Mouse (Mus musculus) erythroid progenitor cell, adult 5-6 weeks (primary cell): Measurements from ENCODE around the gene Olfr823. TPM values are rescaled to one million over a fixed set of nuclear protein-coding genes. Genes with fewer than 3 reads are reported as not detected.
"Not testable (repeated sequence)": the region's sequence is repeated elsewhere in the genome, so short reads cannot be mapped to it uniquely, and the experiment has no call there.

Source experiments
- ATAC-seq: replicated peaks from 2 replicates; pipeline ENCODE4 v1.8.0; 2016; ENCODE audit warnings: moderate number of reproducible peaks, mild to moderate bottlenecking, moderate TSS enrichment, inconsistent platforms; ENCODE audit not compliant: poor library complexity, low FRiP score, severe bottlenecking
- total RNA-seq, 2 experiments: library from RNA; stranded (forward) in 1 of 2; stranded (reverse) in 1 of 2; fragments of 150-400 nt in 1 of 2; fragments of 186-747, 209-891 nt in 1 of 2; gene quantifications; 2 replicates each; pipeline versions ENCODE4 v1.2.3 to v1.2.4; 2015 to 2017; ENCODE audit warnings: low replicate concordance in 2 of 2

Gene Olfr823
- total RNA-seq (2015; ENCODE audit: low replicate concordance) (not detected in 2 replicates), total RNA-seq (2017; ENCODE audit: low replicate concordance) (not detected in 2 replicates)

GRCm38 (mm10) chr10:130115283-130115682, at the start of gene Olfr823:
TSS of gene Olfr823 (minus strand) at chr10:130115383.
- ATAC-seq = not testable (repeated sequence)

GRCm38 (mm10) chr10:130144121-130144520, 28.9 kb upstream of the Olfr823 start:
- ATAC-seq = no peak

- ATAC-seq = not testable (repeated sequence)
These were observed 27.3 kb upstream of the Olfr823 start for GRCm38 (mm10) chr10:130142481-130142880.

GRCm38 (mm10) chr10:130134811-130135210, 19.6 kb upstream of the Olfr823 start:
- ATAC-seq = no peak

GRCm38 (mm10) chr10:130129900-130130299, 14.7 kb upstream of the Olfr823 start, which contains the start of gene Olfr824:
TSS of gene Olfr824 (minus strand) at chr10:130130000.
- not testable (repeated sequence) for ATAC-seq

GRCm38 (mm10) chr10:130116045-130116444, 862 bp upstream of the Olfr823 start:
- not testable (repeated sequence) for ATAC-seq

GRCm38 (mm10) chr10:130096104-130096503, 19.1 kb downstream of the Olfr823 start:
- ATAC-seq = no peak

- no peak for ATAC-seq
These were observed 22.2 kb downstream of the Olfr823 start for GRCm38 (mm10) chr10:130092838-130093440.

GRCm38 (mm10) chr10:130070910-130071309, 44.3 kb downstream of the Olfr823 start, which contains the start of gene Olfr822:
TSS of gene Olfr822 (plus strand) at chr10:130071210.
- no peak for ATAC-seq

Other genes with a start within 250 kb of the Olfr823 start
- gene Olfr814, start 235.5 kb downstream of the Olfr823 start, total RNA-seq (2015; ENCODE audit: low replicate concordance) = not detected in 2 replicates
- not detected in 2 replicates for gene Olfr814, start 235.5 kb downstream of the Olfr823 start, total RNA-seq (2017; ENCODE audit: low replicate concordance)
- not detected in 2 replicates for gene Olfr815, start 209.5 kb downstream of the Olfr823 start, total RNA-seq (2015; ENCODE audit: low replicate concordance)
- gene Olfr815, start 209.5 kb downstream of the Olfr823 start, total RNA-seq (2017; ENCODE audit: low replicate concordance) = not detected in 2 replicates
- gene Olfr816, start 199.8 kb downstream of the Olfr823 start, total RNA-seq (2015; ENCODE audit: low replicate concordance) = not detected in 2 replicates
- gene Olfr816, start 199.8 kb downstream of the Olfr823 start, total RNA-seq (2017; ENCODE audit: low replicate concordance) = not detected in 2 replicates
- gene Olfr818, start 166.3 kb downstream of the Olfr823 start, total RNA-seq (2015; ENCODE audit: low replicate concordance) = not detected in 2 replicates
- gene Olfr818, start 166.3 kb downstream of the Olfr823 start, total RNA-seq (2017; ENCODE audit: low replicate concordance) = not detected in 2 replicates
- gene Olfr819, start 148.1 kb downstream of the Olfr823 start, total RNA-seq (2015; ENCODE audit: low replicate concordance) = not detected in 2 replicates
- gene Olfr819, start 148.1 kb downstream of the Olfr823 start, total RNA-seq (2017; ENCODE audit: low replicate concordance) = not detected in 2 replicates
- not detected in 2 replicates for gene Olfr247, start 139.2 kb downstream of the Olfr823 start, total RNA-seq (2015; ENCODE audit: low replicate concordance)
- gene Olfr247, start 139.2 kb downstream of the Olfr823 start, total RNA-seq (2017; ENCODE audit: low replicate concordance) = not detected in 2 replicates
- gene Gm10310, start 130.3 kb downstream of the Olfr823 start, total RNA-seq (2015; ENCODE audit: low replicate concordance) = not detected in 2 replicates
- gene Gm10310, start 130.3 kb downstream of the Olfr823 start, total RNA-seq (2017; ENCODE audit: low replicate concordance) = not detected in 2 replicates
- not detected in 2 replicates for gene Olfr820, start 102.8 kb downstream of the Olfr823 start, total RNA-seq (2015; ENCODE audit: low replicate concordance)
- not detected in 2 replicates for gene Olfr820, start 102.8 kb downstream of the Olfr823 start, total RNA-seq (2017; ENCODE audit: low replicate concordance)
- gene Olfr821, start 85.0 kb downstream of the Olfr823 start, total RNA-seq (2015; ENCODE audit: low replicate concordance) = not detected in 2 replicates
- not detected in 2 replicates for gene Olfr821, start 85.0 kb downstream of the Olfr823 start, total RNA-seq (2017; ENCODE audit: low replicate concordance)
- gene Olfr822, start 44.2 kb downstream of the Olfr823 start, total RNA-seq (2015; ENCODE audit: low replicate concordance) = not detected in 2 replicates
- gene Olfr822, start 44.2 kb downstream of the Olfr823 start, total RNA-seq (2017; ENCODE audit: low replicate concordance) = not detected in 2 replicates
- not detected in 2 replicates for gene Olfr824, start 14.6 kb upstream of the Olfr823 start, total RNA-seq (2015; ENCODE audit: low replicate concordance)
- gene Olfr824, start 14.6 kb upstream of the Olfr823 start, total RNA-seq (2017; ENCODE audit: low replicate concordance) = not detected in 2 replicates
- gene Olfr825, start 51.4 kb upstream of the Olfr823 start, total RNA-seq (2015; ENCODE audit: low replicate concordance) = not detected in 2 replicates
- not detected in 2 replicates for gene Olfr825, start 51.4 kb upstream of the Olfr823 start, total RNA-seq (2017; ENCODE audit: low replicate concordance)
- gene Olfr826, start 68.8 kb upstream of the Olfr823 start, total RNA-seq (2015; ENCODE audit: low replicate concordance) = not detected in 2 replicates
- gene Olfr826, start 68.8 kb upstream of the Olfr823 start, total RNA-seq (2017; ENCODE audit: low replicate concordance) = not detected in 2 replicates
- gene Olfr827, start 99.0 kb upstream of the Olfr823 start, total RNA-seq (2015; ENCODE audit: low replicate concordance) = not detected in 2 replicates
- gene Olfr827, start 99.0 kb upstream of the Olfr823 start, total RNA-seq (2017; ENCODE audit: low replicate concordance) = not detected in 2 replicates
- gene Neurod4, start 164.9 kb upstream of the Olfr823 start, total RNA-seq (2015; ENCODE audit: low replicate concordance) = not detected in 2 replicates
- gene Neurod4, start 164.9 kb upstream of the Olfr823 start, total RNA-seq (2017; ENCODE audit: low replicate concordance) = not detected in 2 replicates
- 4.7 and 12.6 TPM in 2 replicates for gene Tespa1, start 207.5 kb upstream of the Olfr823 start, total RNA-seq (2015; ENCODE audit: low replicate concordance)
- gene Tespa1, start 207.5 kb upstream of the Olfr823 start, total RNA-seq (2017; ENCODE audit: low replicate concordance) = 3.3 and 9.2 TPM in 2 replicates